Mouse (Mus musculus) erythroblast, adult 5-6 weeks (primary cell): ENCODE measurements around the gene Higd1b. TPM values are rescaled to one million over a fixed set of nuclear protein-coding genes. Genes with fewer than 3 reads are reported as not detected.

Experiments used
- ATAC-seq: replicated peaks from 2 replicates; pipeline ENCODE4 v1.8.0; 2016; ENCODE audit warnings: moderate number of reproducible peaks, mild to moderate bottlenecking, moderate TSS enrichment, inconsistent platforms; ENCODE audit not compliant: poor library complexity, low FRiP score, severe bottlenecking
- total RNA-seq, 2 experiments: library from RNA; stranded (forward) in 1 of 2; stranded (reverse) in 1 of 2; fragments of 150-400 nt in 1 of 2; fragments of 200-764, 138-1000 nt in 1 of 2; gene quantifications; 2 replicates each; pipeline versions ENCODE4 v1.2.3 to v1.2.4; 2015 to 2017; ENCODE audit warnings: low replicate concordance in 2 of 2

Higd1b gene
- total RNA-seq (2015; ENCODE audit: low replicate concordance) (not detected in 2 replicates), total RNA-seq (2017; ENCODE audit: low replicate concordance) (not detected in 2 replicates)

- ATAC-seq: no peak
Measured at GRCm38 (mm10) chr11:102835549-102835948, at the start of gene Higd1b. Gene Higd1b (plus strand): TSS chr11:102835849.

DNA sequence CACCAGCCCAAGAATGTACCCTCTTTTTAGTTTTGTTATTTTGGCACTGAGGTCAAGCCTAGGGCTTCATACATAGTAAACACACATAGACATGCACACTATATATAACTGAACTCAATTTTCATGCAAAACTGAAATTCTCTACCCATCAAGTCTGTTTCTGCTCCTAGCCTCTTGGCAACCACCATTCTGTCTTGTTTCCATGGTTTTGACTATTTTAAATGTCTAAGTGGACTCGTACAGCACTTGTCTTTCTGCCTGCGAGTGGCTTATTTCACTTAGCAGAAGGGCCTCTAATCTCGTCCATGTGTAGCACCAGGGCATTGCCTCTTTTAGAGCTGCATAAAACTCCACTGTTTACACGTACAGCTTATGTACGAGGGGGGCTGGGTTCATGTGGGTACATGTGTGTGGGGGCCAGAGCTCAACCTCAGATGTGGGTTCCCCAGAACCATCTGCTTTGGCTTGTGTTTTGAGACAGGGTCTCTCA, 47.9 kb upstream of the Higd1b start:
- ATAC-seq: no peak

DNA sequence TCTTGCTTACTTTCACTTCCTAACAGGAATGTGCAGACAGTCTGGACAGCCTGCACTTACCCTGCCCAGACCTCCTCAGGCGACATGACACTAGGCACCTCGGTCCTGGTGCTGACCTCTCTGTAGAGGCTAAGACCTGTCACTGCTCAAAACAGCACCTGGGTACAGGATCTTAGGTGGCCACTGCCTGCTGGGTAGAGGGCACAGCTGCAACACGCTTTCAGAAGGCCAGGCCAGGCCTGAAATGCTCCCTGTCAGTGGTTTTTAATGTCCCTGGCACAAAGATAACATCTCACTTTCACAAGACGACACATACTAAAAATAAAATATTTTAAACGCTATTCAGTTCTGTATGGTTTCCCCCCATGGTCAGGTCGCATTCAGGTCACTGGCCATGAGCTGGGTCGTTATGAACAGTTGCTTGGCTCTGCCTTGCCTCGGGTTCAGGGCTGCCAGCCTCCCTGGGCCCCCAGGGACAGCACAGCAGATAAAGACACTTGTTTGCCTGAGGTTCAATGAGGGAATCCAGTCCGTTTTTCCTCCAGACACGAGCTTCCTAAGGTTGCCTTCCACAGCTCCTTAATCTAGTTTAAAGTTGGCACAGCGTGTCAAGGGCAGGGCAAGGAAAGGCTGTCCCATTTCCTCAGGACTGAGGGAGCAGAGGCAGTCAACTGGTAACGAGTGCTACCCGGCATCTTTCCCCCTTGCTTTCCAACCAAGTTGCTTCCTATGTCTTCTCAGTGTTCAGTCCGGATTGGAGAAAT, 43.8 kb upstream of the Higd1b start:
- ATAC-seq: no peak

DNA sequence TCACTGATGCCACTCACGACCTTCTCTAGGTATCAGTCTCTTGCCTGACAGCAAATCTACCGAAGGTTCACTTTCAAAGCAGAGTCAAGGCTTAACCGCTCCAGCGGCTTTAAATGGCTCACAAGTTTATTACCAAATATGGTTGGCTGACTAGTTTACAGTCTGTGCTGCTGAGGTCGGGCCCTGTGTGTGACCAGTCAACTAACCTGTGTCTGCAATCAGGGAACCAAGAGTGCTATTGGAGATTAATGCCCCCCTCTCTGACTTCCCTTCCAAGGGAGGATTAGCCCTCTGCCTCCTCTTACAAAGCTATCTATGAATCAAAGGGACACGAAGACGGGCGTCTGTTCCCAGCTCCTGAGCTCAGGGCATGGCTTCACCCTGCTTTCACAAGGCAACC, 41.5 kb upstream of the Higd1b start:
- no peak for ATAC-seq

DNA sequence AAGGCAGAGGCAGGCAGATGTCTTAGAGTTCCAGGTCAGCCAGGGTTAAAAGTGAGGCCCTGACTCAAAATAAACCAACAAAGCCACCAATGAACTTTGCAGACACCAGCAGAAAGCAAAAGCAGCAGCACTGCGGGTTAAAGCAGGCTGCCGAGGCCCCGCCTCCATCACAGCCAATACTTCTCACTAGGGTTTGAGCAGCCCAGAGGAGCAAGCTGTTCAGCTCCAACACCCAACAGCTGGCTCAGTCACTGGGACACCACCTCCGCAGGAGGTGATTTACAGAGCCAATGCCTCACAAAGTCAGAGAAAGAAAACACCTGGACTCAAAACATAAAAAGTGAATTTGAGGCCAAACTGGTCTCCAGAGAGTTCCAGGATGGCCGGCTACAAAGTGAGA, 32.2 kb upstream of the Higd1b start:
- no peak for ATAC-seq

- no peak for ATAC-seq
Measured at GRCm38 (mm10) chr11:102808246-102808645, 27.4 kb upstream of the Higd1b start.

DNA sequence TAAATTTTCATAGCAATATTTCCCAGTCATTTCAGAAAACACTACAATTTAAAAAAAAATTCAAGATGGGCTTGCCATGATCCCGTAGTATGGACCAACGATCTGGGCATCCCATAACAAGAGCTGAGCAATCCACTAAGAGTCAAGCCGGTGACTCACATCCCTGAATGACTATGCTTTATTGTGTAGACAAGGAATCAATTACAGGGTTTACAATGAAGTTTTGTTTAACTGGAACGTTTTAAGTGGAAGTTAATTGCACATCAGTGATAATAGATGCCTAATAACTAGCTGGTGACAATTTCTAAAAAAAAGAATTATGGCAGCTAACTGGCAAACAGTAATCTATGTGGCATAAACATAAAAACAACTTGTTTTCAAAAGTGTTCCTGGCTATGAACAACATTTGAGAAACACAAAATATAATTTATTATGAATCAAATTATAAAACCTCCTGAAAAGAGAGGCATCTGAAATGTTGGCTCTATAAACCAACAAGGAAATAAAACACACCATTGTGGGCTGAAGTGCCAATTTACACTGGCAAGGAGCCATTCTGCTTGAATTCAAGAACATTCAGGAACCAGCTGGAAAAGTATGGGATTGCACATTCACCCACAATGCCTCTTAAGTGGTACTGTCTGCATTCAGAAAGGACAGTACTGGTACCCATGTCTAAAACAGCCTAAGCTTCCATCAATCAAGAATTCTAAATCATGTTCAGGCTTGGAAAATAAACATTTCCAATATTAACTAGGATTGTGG, 24.7 kb upstream of the Higd1b start:
- no peak for ATAC-seq

- ATAC-seq: no peak
Measured at GRCm38 (mm10) chr11:102814881-102815280, 20.8 kb upstream of the Higd1b start.

DNA sequence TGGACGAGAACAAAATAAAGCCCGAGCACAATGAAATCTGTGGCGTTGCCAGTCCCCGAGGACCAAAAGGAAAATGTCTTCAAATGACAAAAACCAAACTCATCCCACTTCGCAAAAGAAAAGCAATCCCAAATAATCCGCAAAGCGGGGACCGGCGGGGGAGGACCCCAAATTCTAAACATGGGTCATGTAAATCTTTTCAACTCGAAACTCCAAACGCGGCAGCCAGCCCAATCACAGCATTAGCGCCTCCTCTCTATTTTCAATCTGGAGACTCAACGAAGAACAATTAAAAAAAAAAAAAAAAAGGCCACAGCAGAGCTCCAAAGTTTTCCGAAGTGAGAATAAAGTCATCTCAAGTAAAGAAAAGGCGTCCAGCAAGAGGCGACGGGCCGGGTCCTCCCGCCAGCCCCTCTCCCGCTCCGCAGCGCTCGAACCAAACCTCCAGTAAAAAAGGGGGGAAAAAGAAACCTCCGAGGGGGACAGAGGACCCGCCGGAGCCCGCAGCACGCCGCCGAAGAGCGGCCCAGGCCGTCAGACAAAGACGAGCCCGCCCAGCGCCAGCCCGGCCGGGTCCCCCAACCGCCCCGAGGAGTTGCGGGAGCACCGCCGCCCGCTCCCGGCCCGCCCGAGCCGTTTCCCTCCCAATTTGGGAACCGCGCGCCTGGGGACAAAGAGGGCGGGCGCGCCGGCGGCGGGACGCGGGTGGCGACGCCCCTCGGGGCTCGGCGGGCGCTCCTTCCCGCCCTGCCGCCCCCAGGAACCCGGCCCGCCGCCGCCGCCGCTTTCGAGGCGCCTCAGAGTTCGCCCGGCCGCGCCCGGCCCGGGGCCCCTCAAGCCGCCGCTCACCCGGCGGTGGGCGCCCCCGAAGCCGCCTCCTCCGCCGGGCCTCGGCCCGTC, 17.3 kb upstream of the Higd1b start:
- ATAC-seq: no peak

- no peak for ATAC-seq
Measured at GRCm38 (mm10) chr11:102819021-102819782, 16.4 kb upstream of the Higd1b start, which contains the start of gene Gjc1. Gene Gjc1 (minus strand): TSS chr11:102819700.

- no peak for ATAC-seq
Measured at GRCm38 (mm10) chr11:102819783-102820385, 15.8 kb upstream of the Higd1b start.

GRCm38 (mm10) chr11:102820432-102820831, 15.2 kb upstream of the Higd1b start:
- no peak for ATAC-seq

DNA sequence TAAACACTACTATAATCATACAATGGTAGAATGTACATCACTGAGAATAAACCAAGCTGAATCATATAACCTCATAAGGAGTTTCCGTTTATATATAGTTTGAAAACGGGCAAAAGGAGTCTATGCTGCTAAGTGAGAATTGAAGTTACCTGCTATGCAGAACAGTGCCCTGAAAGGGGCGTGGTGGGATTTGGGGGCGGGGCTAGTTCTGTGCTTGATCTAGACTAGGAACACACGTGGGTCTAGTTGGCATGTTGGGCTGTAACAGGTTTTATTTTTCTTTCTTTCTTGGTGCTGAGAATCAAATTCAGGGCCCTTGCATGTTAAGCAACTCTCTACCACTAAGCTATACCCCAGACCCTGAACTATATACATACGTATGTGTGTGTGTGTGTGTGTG, 14.4 kb upstream of the Higd1b start:
- ATAC-seq: no peak

DNA sequence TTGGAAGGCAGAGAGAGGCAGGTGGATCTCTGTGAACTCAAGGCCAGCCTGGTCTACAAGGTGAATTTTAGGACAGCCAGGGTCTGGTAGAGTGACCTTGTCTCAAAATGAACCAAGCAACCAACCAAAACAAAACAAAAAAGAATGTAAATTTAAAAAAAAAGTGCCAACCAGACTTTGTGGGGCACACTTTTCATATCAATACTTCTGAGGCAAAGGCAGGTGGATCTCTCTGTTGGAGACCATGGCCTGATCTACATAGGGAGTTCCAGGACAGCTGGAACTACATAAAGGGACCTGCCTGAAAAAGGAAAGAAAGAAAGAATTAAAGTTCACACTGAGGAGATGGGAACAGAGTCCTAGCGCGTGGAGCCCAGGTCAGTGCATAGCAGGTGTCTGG, 9.2 kb upstream of the Higd1b start:
- no peak for ATAC-seq

DNA sequence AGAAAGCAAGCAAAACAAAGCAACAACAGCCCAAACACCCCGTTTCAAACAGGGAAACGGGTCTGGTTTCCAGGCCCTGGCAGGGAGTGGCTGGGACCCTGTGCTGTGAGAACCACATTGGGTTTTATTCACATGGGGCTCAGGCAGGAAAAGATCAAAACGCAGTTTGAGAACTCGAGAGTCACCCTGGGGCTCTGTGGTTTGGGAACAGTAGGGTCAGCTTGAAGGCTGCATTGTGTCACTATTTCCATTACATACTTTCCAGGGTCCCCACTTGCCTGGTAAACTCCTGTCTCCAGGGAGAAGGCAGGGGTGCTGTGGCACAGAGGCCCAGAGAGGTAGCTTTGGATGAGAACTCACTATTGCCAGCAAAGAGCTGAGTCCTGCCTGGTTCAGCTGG, 8.6 kb upstream of the Higd1b start:
- ATAC-seq: no peak

GRCm38 (mm10) chr11:102830276-102830675, 5.4 kb upstream of the Higd1b start:
- ATAC-seq: no peak

DNA sequence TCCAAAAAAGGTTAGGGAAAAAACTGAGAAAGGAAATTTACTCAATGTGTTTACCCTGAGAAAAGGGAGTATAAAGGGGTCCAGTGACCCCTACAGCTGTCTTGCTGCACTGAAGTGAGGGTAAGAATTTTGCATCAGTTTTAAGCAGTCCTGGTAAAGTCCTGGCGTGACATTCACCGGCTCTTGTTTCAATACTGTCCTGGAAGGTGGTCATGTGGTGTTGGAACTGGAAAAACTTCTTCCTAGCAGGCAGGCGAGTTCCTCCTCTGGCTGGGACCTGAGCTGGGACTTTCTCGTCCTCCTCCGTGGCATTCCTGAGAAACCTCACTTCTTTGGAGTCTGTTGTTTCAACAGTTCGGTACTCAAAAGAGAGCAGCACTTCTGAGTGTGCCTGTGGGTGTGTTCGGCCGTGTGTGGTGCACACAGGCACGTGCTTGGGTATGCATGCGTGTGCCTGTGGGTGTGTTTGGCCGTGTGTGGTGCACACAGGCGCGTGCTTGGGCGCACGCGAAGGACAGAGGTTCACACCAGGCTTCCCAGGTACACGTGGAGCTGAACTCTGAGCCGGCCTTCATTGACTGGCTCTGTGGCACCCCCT, 2.9 kb upstream of the Higd1b start:
- ATAC-seq: no peak

DNA sequence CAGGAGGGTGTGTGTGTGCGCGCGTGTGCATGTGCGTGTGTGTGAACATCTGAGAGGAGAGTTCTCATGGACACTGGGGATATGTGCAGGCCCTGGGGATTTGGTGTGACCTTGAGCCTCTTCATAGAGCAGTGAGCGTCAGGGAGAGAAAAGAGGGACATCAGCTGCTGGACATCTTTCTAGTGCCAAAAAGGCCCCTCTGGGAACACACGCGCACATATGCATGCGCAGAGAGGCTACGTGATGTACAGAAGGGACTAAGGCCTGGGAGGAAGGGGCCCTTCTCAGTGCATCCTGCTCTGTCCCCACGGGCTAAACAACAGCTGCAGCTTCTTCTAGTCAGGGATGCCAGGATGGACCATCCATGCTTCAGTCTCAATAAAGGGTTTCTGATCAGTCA, 1.4 kb upstream of the Higd1b start:
- ATAC-seq: no peak
